Mouse (Mus musculus) testis, adult 2 months (tissue): ENCODE measurements at regions not wholly inside any gene's neighbourhood (a gene's known extent, or its start where the extent isn't known, plus 50 kb on each side); places are given as distances from the start of the nearest gene placed in this dataset.

ENCODE experiments used
- CTCF ChIP-seq: fragments of 200-500 bp; IDR thresholded peaks from 2 replicates; pipeline ENCODE4 v1.5.1; 2012; ENCODE audit warnings: low read depth, mild to moderate bottlenecking, inconsistent platforms, low read length, moderate library complexity; ENCODE audit not compliant: control insufficient read depth, insufficient read depth, insufficient replicate concordance
- POLR2A ChIP-seq: fragments of 200-500 bp; IDR thresholded peaks from 2 replicates; pipeline ENCODE4 v1.6.1; 2012; ENCODE audit warnings: low read depth, mild to moderate bottlenecking, inconsistent platforms, low read length, moderate library complexity; ENCODE audit not compliant: control insufficient read depth

DNA sequence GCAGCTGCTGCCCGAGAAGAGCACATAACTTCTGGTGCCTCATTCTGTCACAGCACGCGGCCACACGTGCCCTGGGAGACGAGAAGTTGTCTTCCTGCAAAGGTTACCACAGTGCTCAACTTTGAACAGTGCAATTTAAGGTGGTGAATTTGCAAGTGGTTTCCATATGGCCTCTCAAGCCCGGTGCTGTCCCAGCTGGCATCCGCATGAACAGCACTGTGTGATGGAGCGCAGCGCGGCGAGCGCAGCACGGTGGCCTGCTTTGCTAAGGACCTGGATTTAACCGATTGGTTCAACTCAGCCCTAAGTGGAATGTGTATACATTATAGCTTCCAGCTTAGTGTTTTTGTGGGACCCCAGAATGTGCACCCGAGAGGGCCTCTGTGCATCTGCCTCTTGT, 89.6 kb upstream of the Arglu1 start:
- no peak for TF ChIP-seq CTCF
- no peak for TF ChIP-seq POLR2A
